Mouse (Mus musculus) embryonic facial prominence, embryonic 15.5 days (tissue): ENCODE measurements around the gene Celf6. TPM values are rescaled to one million over a fixed set of nuclear protein-coding genes. Genes with fewer than 3 reads are reported as not detected.

ENCODE experiments used
- ATAC-seq: fragments of 200-750 bp; cut with Nextera tagmentation; 2 replicates; pipeline ENCODE4 v1.8.0; 2017; ENCODE audit warnings: low read depth, moderate TSS enrichment; ENCODE audit not compliant: insufficient number of reproducible peaks, low FRiP score, low TSS enrichment
- H3K27ac ChIP-seq: fragments of 300-500 bp; sonication (generic); replicated peaks from 2 replicates; pipeline ENCODE4 v1.5.1; 2015; ENCODE audit warnings: mild to moderate bottlenecking, inconsistent platforms
- H3K27me3 ChIP-seq: fragments of 300-500 bp; sonication (generic); 2 replicates; pipeline ENCODE4 v1.6.1; 2015; ENCODE audit warnings: inconsistent platforms
- H3K36me3 ChIP-seq: fragments of 300-500 bp; sonication (generic); 2 replicates; pipeline ENCODE4 v1.6.1; 2015; ENCODE audit warnings: mild to moderate bottlenecking, inconsistent platforms
- H3K4me1 ChIP-seq: fragments of 300-500 bp; sonication (generic); 2 replicates; pipeline ENCODE4 v1.6.1; 2015; ENCODE audit warnings: inconsistent platforms
- H3K4me2 ChIP-seq: fragments of 300-500 bp; sonication (generic); replicated peaks from 2 replicates; pipeline ENCODE4 v1.6.1; 2015; ENCODE audit warnings: mild to moderate bottlenecking, inconsistent platforms
- H3K4me3 ChIP-seq: fragments of 300-500 bp; sonication (generic); replicated peaks from 2 replicates; pipeline ENCODE4 v1.5.1; 2015; ENCODE audit warnings: mild to moderate bottlenecking, inconsistent platforms
- H3K9ac ChIP-seq: fragments of 300-500 bp; sonication (generic); 2 replicates; pipeline ENCODE4 v1.6.1; 2015; ENCODE audit warnings: inconsistent platforms
- H3K9me3 ChIP-seq: fragments of 300-500 bp; sonication (generic); replicated peaks from 2 replicates; pipeline ENCODE4 v1.6.1; 2016; ENCODE audit warnings: inconsistent platforms
- WGBS: fragments of 180-500 bp; shearing (Covaris S2); methylation state at CpG from one replicate; pipeline ENCODE4 v1.1.7; 2015; 5-methylcytosine and 5-hydroxymethylcytosine counted together
- polyA plus RNA-seq: library from polyadenylated mRNA; unstranded; fragments of >200 nt; fragmentation: Nextera tagmentation; extraction: Ambion mirVana; gene quantifications from 2 replicates; pipeline ENCODE4 v1.2.1, GENCODE M21; 2015

Celf6 gene
- polyA plus RNA-seq, 1 experiment from 2014 or later = 0.48 TPM

- no peak for ATAC-seq
- Histone ChIP-seq H3K4me1 (no peaks in the 10 kb centered on the region), H3K4me3 (no peak overlapping the region), H3K4me2 (no peak overlapping the region), H3K36me3 (0 out of 2 replicates have a peak, but pooled peaks cover 2% of the 10 kb centered on the region), H3K9ac (no peak overlapping the region), H3K27ac (no peak overlapping the region), H3K27me3 (no peaks in the 10 kb centered on the region), H3K9me3 (no peaks in the 10 kb centered on the region)
- WGBS = 44% methylated on average over 2 of the region's 2 CpGs
Observed at GRCm38 (mm10) chr9:59548961-59549487, 28.7 kb upstream of the Celf6 start.

DNA sequence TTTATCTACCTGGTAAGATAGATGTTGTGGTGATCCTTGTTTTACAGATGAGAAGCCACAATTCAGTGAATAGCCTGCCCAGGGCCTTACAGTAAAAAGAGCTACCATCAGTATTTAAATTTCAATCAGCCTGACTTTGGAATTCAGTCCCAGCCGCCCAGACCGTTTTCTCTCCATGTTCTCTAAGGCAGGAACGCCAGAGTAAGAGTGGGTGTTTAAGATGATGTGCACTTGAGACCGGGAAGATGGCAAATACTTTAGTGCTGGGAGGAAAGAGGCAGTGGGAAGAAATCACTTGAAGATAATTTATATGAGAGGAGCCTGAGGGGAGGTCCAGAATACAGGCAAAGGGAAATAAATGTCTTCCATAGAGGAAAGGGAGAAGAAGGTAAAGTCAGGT, 27.6 kb upstream of the Celf6 start:
- no peak overlapping the region for H3K27ac ChIP-seq
- ATAC-seq = no peak
- no peak overlapping the region for H3K9ac ChIP-seq
- H3K36me3 ChIP-seq = 0 out of 2 replicates have a peak, but pooled peaks cover 6% of the 10 kb centered on the region
- H3K9me3 ChIP-seq = no peaks in the 10 kb centered on the region
- H3K27me3 ChIP-seq = no peaks in the 10 kb centered on the region
- no peak overlapping the region for H3K4me2 ChIP-seq
- no peaks in the 10 kb centered on the region for H3K4me1 ChIP-seq
- H3K4me3 ChIP-seq = no peak overlapping the region
- 89% methylated on average over 4 of the region's 4 CpGs for WGBS

DNA sequence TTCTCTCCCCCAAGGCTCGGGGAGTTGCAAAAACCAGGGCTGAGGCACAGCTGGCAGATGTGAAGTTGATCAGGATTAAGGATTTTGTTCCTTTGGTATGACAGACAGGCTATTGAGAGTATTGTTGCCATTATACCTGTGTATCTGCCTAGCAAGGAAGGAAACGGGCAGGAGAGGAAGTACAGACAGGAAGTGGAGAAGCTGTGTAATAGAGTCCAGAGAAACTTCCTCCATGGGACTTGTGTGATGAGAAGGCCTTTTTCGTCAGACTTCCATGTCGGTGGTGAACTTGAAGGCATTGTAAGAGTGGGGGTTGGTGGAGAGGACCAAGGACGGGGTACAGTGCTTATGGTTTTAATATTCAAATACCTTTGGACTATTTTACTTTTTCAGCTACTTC, 26.7 kb upstream of the Celf6 start:
- no peak overlapping the region for H3K4me3 ChIP-seq
- no peak overlapping the region for H3K4me2 ChIP-seq
- ATAC-seq = no peak
- no peaks in the 10 kb centered on the region for H3K4me1 ChIP-seq
- H3K9me3 ChIP-seq = no peaks in the 10 kb centered on the region
- WGBS = 68% methylated on average over 5 of the region's 5 CpGs
- H3K9ac ChIP-seq = no peak overlapping the region
- no peaks in the 10 kb centered on the region for H3K27me3 ChIP-seq
- H3K36me3 ChIP-seq = peaks cover 12% of the 10 kb centered on the region; the same call in 1 of the 2 replicates
- no peak overlapping the region for H3K27ac ChIP-seq

DNA sequence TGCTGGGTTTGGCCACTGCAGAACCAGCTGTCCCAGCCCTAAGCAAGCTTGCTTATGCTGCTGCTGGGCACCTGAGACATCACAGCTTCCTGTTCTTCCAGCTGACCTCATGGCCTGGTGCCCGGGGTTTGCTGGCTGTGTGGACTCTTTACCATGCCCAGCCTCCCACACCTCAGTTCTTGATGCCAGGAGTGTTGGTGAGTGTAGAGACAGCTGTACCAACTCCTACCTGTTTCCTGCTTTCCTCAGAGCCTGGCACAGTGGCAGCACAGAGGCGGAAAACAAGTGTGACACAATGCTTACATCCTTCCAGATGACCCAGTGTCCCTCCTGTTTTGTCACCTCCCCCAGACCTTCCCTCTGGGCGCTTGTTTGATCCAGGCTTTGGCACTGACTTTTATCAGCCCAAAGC, 26.1 kb upstream of the Celf6 start:
- no peaks in the 10 kb centered on the region for H3K9me3 ChIP-seq
- H3K4me2 ChIP-seq = no peak overlapping the region
- H3K9ac ChIP-seq = no peak overlapping the region
- no peaks in the 10 kb centered on the region for H3K27me3 ChIP-seq
- 77% methylated on average over 3 of the region's 3 CpGs for WGBS
- no peak overlapping the region for H3K4me3 ChIP-seq
- no peak for ATAC-seq
- no peaks in the 10 kb centered on the region for H3K4me1 ChIP-seq
- H3K27ac ChIP-seq = no peak overlapping the region
- H3K36me3 ChIP-seq = peaks cover 15% of the 10 kb centered on the region; the same call in 1 of the 2 replicates

GRCm38 (mm10) chr9:59552610-59553009, 25.1 kb upstream of the Celf6 start:
- H3K4me1 ChIP-seq = no peaks in the 10 kb centered on the region
- no peaks in the 10 kb centered on the region for H3K27me3 ChIP-seq
- no peaks in the 10 kb centered on the region for H3K9me3 ChIP-seq
- WGBS = 73% methylated on average over 5 of the region's 5 CpGs
- no peak overlapping the region for H3K9ac ChIP-seq
- H3K36me3 ChIP-seq = peaks cover 21% of the 10 kb centered on the region; the same call in 1 of the 2 replicates
- H3K4me2 ChIP-seq = no peak overlapping the region
- H3K4me3 ChIP-seq = no peak overlapping the region
- H3K27ac ChIP-seq = no peak overlapping the region
- ATAC-seq = no peak

DNA sequence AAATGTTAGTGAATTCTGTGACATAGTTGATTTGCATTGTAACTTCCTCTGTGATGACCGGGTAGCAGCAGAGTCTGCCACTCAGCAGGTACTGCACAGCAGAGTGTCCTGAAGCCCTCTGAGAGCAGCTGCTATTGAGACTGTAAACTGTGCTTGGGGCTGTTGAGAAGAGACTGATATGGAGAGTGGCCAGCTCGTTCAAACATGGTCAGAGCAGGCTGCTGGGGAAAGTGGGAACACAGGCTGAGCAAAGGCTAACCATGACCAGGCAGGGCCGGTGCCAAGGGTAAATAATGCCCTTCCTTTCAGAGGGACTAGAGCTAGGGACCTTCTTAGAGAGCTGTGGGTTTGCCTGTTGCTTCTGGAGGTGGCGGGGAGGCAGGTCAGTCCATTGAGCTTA, 24.0 kb upstream of the Celf6 start:
- WGBS = 85% methylated on average over 4 of the region's 4 CpGs
- Histone ChIP-seq H3K27ac (no peak overlapping the region), H3K4me3 (no peak overlapping the region), H3K27me3 (no peaks in the 10 kb centered on the region), H3K9ac (no peak overlapping the region), H3K4me2 (no peak overlapping the region), H3K4me1 (no peaks in the 10 kb centered on the region), H3K36me3 (peaks cover 24% of the 10 kb centered on the region; the same call in 1 of the 2 replicates), H3K9me3 (no peaks in the 10 kb centered on the region)
- ATAC-seq = no peak

DNA sequence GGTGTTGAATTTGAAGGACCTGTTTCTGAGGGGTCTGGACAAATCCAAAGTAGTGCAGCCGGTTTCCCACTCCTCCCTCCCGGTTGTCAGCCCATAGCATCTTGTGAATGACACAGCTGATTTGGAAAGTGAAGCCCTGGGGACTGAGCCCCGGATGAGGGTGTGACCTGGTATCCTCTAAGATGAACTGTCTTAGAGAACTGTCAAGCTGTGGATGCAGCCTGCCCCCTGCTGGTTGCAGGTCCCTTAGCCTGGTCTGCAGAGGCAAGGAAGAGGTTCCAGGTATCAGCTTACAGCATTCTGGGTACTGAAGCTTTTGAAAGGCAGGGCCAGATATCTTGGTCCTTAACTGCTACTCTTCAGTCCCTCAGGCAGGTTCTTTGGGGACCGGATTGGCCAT, 12.1 kb upstream of the Celf6 start:
- Histone ChIP-seq H3K4me1 (no peaks in the 10 kb centered on the region), H3K9me3 (no peaks in the 10 kb centered on the region), H3K4me2 (no peak overlapping the region), H3K27ac (no peak overlapping the region), H3K9ac (no peak overlapping the region), H3K4me3 (no peak overlapping the region), H3K36me3 (peaks cover 43% of the 10 kb centered on the region), H3K27me3 (no peaks in the 10 kb centered on the region)
- no peak for ATAC-seq
- 22% methylated on average over 4 of the region's 4 CpGs for WGBS

DNA sequence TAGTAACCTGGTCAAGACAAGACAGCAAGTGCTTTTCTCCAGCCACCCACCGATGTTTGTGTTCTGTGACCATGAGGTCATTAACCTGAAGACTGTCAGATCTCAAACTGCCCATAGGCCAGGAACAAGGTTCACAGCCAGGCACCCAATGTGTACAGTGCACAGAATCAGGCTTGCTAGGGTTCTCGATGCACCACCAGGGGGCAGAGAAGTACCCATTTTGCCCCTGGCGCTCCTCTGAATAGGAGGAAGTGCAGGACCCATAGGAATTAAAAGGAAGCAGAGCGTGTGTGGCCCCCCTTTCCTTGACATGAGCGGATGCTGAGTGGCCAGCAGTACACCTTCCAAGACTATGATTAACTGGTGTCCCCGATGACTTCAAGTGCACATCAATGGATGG, 10.6 kb upstream of the Celf6 start:
- no peak overlapping the region for H3K9ac ChIP-seq
- no peak overlapping the region for H3K4me3 ChIP-seq
- no peak overlapping the region for H3K4me2 ChIP-seq
- H3K36me3 ChIP-seq = peaks cover 34% of the 10 kb centered on the region
- no peaks in the 10 kb centered on the region for H3K9me3 ChIP-seq
- no peaks in the 10 kb centered on the region for H3K27me3 ChIP-seq
- 0 out of 2 replicates have a peak, but pooled peaks have one; percentile 43 for ATAC-seq
- H3K4me1 ChIP-seq = no peaks in the 10 kb centered on the region
- no peak overlapping the region for H3K27ac ChIP-seq
- WGBS = 29% methylated on average over 6 of the region's 6 CpGs

DNA sequence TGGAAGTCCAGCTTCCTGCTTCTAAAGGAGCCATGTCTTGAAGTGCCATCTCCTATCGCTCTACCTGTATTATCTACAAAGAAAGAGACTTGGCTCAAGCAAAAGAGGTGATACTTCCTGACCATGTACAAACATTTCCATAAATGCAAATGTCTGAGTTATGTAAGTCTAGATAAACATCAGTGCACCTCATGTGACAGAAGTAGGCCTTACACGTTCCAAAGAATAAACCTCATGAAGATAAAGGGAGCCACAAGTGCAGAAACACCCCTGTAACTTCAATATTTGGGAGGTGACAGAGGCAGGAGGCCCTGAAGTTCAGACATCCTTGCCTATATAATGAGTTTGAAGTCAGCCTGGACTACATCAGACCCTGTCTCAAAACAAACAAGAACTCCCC, 5.9 kb upstream of the Celf6 start:
- Histone ChIP-seq H3K9ac (no peak overlapping the region), H3K36me3 (no peaks in the 10 kb centered on the region), H3K4me1 (no peaks in the 10 kb centered on the region), H3K9me3 (no peaks in the 10 kb centered on the region), H3K27ac (no peak overlapping the region), H3K4me2 (no peak overlapping the region), H3K4me3 (no peak overlapping the region), H3K27me3 (peaks cover 6% of the 10 kb centered on the region)
- 76% methylated on average over 2 of the region's 2 CpGs for WGBS
- ATAC-seq = no peak

- peak overlapping the region; percentile 90 for H3K4me2 ChIP-seq
- H3K4me1 ChIP-seq = peaks cover 16% of the 10 kb centered on the region
- H3K9me3 ChIP-seq = no peaks in the 10 kb centered on the region
- peaks cover 27% of the 10 kb centered on the region for H3K27me3 ChIP-seq
- no peak overlapping the region for H3K27ac ChIP-seq
- H3K9ac ChIP-seq = no peak overlapping the region
- no peak for ATAC-seq
- peak overlapping the region; percentile 50 for H3K4me3 ChIP-seq
- H3K36me3 ChIP-seq = no peaks in the 10 kb centered on the region
- 14% methylated on average over 13 of the region's 13 CpGs for WGBS
Observed at GRCm38 (mm10) chr9:59577401-59577800, 316 bp upstream of the Celf6 start.

GRCm38 (mm10) chr9:59578505-59578867, 769 bp downstream of the Celf6 start:
- peak; percentile 6; the same call in 1 of the 2 replicates for ATAC-seq
- peak overlapping the region; percentile 90 for H3K4me2 ChIP-seq

GRCm38 (mm10) chr9:59584871-59585308, 7.2 kb downstream of the Celf6 start:
- no peak overlapping the region for H3K27ac ChIP-seq
- H3K9me3 ChIP-seq = no peaks in the 10 kb centered on the region
- peak overlapping the region; percentile 51 for H3K4me2 ChIP-seq
- H3K27me3 ChIP-seq = peaks cover 13% of the 10 kb centered on the region; the same call in 1 of the 2 replicates
- H3K9ac ChIP-seq = no peak overlapping the region
- WGBS = 3% methylated on average over 13 of the region's 13 CpGs
- no peaks in the 10 kb centered on the region for H3K36me3 ChIP-seq
- no peak; the same call in 1 of the 2 replicates for ATAC-seq
- peak overlapping the region; percentile 38 for H3K4me3 ChIP-seq
- H3K4me1 ChIP-seq = no peaks in the 10 kb centered on the region

More at GRCm38 (mm10) chr9:59578505-59578867, 769 bp downstream of the Celf6 start:
- H3K36me3 ChIP-seq = no peaks in the 10 kb centered on the region
- WGBS = 0% methylated on average over 20 of the region's 20 CpGs
- H3K9me3 ChIP-seq = no peaks in the 10 kb centered on the region
- H3K27ac ChIP-seq = no peak overlapping the region
- peaks cover 27% of the 10 kb centered on the region for H3K27me3 ChIP-seq
- H3K4me1 ChIP-seq = peaks cover 16% of the 10 kb centered on the region
- H3K4me3 ChIP-seq = peak overlapping the region; percentile 50
- no peak overlapping the region for H3K9ac ChIP-seq
